Mouse (Mus musculus): Measurements from ENCODE around the gene Ptpn23. TPM values are rescaled to one million over a fixed set of nuclear protein-coding genes. Genes with fewer than 3 reads are reported as not detected.
"Not testable (repeated sequence)": the region's sequence is repeated elsewhere in the genome, so short reads cannot be mapped to it uniquely, and the experiment has no call there.

The Ptpn23 gene
- polyA plus RNA-seq, 1 experiment from 2014 or later = 18.5 TPM

DNA sequence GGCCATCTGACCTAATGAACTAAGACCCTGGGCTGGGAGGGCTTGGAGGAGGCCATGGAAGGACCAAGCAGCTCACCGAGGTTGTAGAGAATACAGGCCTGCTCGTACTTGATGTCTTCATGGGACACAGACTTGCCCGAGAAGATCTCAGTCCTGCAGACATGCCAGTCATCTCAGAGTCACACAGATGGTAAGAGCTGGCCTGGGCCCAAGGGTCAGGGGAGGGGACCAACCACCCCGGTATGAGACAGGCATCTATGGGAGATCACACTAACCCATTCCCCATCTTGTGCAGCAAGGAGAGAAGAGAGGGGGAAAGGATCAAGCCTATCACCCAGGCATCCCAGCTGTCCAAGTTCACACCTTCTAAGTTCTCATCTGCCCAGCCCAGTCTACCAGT, 14.7 kb downstream of the Ptpn23 start:
- Histone ChIP-seq H3K4me2 (replicated peaks; ENCODE audit: low read depth, low read length) (no peak overlapping the region), H3K9me3 (ENCODE audit: control insufficient read depth, low read length) (no peaks in the 10 kb centered on the region), H3K27ac (ENCODE audit: low read depth, low read length) (no peak overlapping the region), H3K36me3 (ENCODE audit: control insufficient read depth, insufficient read depth, low read length) (peaks cover 10% of the 10 kb centered on the region), H3K27me3 (ENCODE audit: control insufficient read depth, insufficient read depth, low read length) (no peaks in the 10 kb centered on the region), H3K4me1 (replicated peaks; ENCODE audit: control insufficient read depth, insufficient read depth, low read length) (no peaks in the 10 kb centered on the region), H3K9ac (ENCODE audit: low read depth, low read length) (no peak overlapping the region), H3K4me3 (ENCODE audit: low read depth, low read length) (no peak overlapping the region)
- DNase-seq (ENCODE audit: low spot score) (no peak), ATAC-seq (ENCODE audit: low FRiP score) (no peak)
- WGBS = 90% methylated on average over 4 of the region's 4 CpGs

DNA sequence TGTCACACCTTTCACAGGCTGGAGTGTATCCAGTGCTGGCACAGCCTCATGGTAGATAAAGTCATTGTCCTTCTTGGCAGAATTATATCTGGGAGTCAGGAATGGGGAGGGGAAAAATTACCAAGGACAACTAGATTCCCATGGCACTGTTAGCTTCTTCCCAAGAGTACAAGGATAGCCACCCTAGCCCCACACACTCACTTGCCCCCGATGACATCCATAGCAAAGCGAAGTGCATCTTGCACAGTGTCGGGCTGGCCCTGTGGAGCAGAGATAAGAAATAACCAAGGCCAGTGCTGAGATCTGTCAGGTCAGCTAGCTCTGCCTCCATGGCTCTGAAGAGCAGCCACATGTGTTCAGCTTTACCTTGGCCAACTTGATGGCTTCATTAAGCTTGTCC, 17.2 kb downstream of the Ptpn23 start:
- peaks cover 17% of the 10 kb centered on the region for H3K36me3 ChIP-seq (ENCODE audit: control insufficient read depth, insufficient read depth, low read length)
- 89% methylated on average over 3 of the region's 3 CpGs for WGBS
- ATAC-seq (ENCODE audit: low FRiP score) = no peak

GRCm38 (mm10) chr9:110388011-110388410, 20.0 kb downstream of the Ptpn23 start:
- no peaks in the 10 kb centered on the region for H3K9me3 ChIP-seq (ENCODE audit: control insufficient read depth, low read length)
- no peak overlapping the region for H3K4me2 ChIP-seq (replicated peaks; ENCODE audit: low read depth, low read length)
- no peak overlapping the region for H3K27ac ChIP-seq (ENCODE audit: low read depth, low read length)
- DNase-seq (ENCODE audit: low spot score) (no peak), ATAC-seq (ENCODE audit: low FRiP score) (no peak)
- H3K27me3 ChIP-seq (ENCODE audit: control insufficient read depth, insufficient read depth, low read length) = no peaks in the 10 kb centered on the region
- no peak overlapping the region for H3K4me3 ChIP-seq (ENCODE audit: low read depth, low read length)
- WGBS = 94% methylated on average over 7 of the region's 7 CpGs
- peaks cover 23% of the 10 kb centered on the region for H3K36me3 ChIP-seq (ENCODE audit: control insufficient read depth, insufficient read depth, low read length)
- H3K9ac ChIP-seq (ENCODE audit: low read depth, low read length) = no peak overlapping the region
- H3K4me1 ChIP-seq (replicated peaks; ENCODE audit: control insufficient read depth, insufficient read depth, low read length) = no peaks in the 10 kb centered on the region

More for the DNA sequence above, 17.2 kb downstream of the Ptpn23 start:
- H3K9me3 ChIP-seq (ENCODE audit: control insufficient read depth, low read length) = no peaks in the 10 kb centered on the region
- H3K27me3 ChIP-seq (ENCODE audit: control insufficient read depth, insufficient read depth, low read length) = no peaks in the 10 kb centered on the region
- no peak overlapping the region for H3K27ac ChIP-seq (ENCODE audit: low read depth, low read length)
- no peak overlapping the region for H3K9ac ChIP-seq (ENCODE audit: low read depth, low read length)
- no peak for DNase-seq (ENCODE audit: low spot score)
- no peak overlapping the region for H3K4me3 ChIP-seq (ENCODE audit: low read depth, low read length)
- no peaks in the 10 kb centered on the region for H3K4me1 ChIP-seq (replicated peaks; ENCODE audit: control insufficient read depth, insufficient read depth, low read length)
- H3K4me2 ChIP-seq (replicated peaks; ENCODE audit: low read depth, low read length) = no peak overlapping the region

GRCm38 (mm10) chr9:110384369-110384929, 23.6 kb downstream of the Ptpn23 start:
- H3K4me1 ChIP-seq (replicated peaks; ENCODE audit: control insufficient read depth, insufficient read depth, low read length) = no peaks in the 10 kb centered on the region
- H3K9me3 ChIP-seq (ENCODE audit: control insufficient read depth, low read length) = no peaks in the 10 kb centered on the region
- H3K36me3 ChIP-seq (ENCODE audit: control insufficient read depth, insufficient read depth, low read length) = peaks cover 20% of the 10 kb centered on the region
- H3K4me2 ChIP-seq (replicated peaks; ENCODE audit: low read depth, low read length) = no peak overlapping the region
- no peak overlapping the region for H3K27ac ChIP-seq (ENCODE audit: low read depth, low read length)
- H3K27me3 ChIP-seq (ENCODE audit: control insufficient read depth, insufficient read depth, low read length) = no peaks in the 10 kb centered on the region
- ATAC-seq (ENCODE audit: low FRiP score) (no peak), DNase-seq (ENCODE audit: low spot score) (no peak)
- 90% methylated on average over 7 of the region's 7 CpGs for WGBS
- H3K9ac ChIP-seq (ENCODE audit: low read depth, low read length) = no peak overlapping the region
- no peak overlapping the region for H3K4me3 ChIP-seq (ENCODE audit: low read depth, low read length)

- whole genome bisulfite sequencing = 89% methylated on average over 12 of the region's 12 CpGs
- H3K27me3 ChIP-seq (ENCODE audit: control insufficient read depth, insufficient read depth, low read length) = no peaks in the 10 kb centered on the region
- H3K36me3 ChIP-seq (ENCODE audit: control insufficient read depth, insufficient read depth, low read length) = peaks cover 11% of the 10 kb centered on the region
Measured at GRCm38 (mm10) chr9:110381292-110381691, 26.7 kb downstream of the Ptpn23 start.

DNA sequence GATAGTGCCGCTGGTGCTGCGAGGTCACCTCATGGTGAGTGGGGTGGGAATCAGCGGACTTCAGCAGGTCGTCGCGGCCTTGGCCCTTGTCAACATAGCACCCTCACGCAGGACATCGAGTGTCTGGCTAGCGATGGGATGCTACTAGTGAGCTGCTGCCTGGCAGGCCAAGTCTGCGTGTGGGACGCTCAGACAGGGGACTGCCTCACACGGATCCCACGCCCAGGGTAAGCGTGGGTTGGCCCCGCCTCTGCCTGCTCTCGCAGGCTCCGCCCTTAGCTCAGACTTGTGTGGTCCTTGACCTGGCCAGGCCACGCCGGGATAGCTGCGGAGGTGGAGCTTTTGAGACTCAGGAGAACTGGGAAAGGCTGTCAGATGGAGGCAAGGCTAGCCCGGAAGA, 27.4 kb downstream of the Ptpn23 start:
- Histone ChIP-seq H3K36me3 (ENCODE audit: control insufficient read depth, insufficient read depth, low read length) (peaks cover 11% of the 10 kb centered on the region), H3K9ac (ENCODE audit: low read depth, low read length) (no peak overlapping the region), H3K4me2 (replicated peaks; ENCODE audit: low read depth, low read length) (no peak overlapping the region), H3K4me3 (ENCODE audit: low read depth, low read length) (no peak overlapping the region), H3K27ac (ENCODE audit: low read depth, low read length) (no peak overlapping the region), H3K27me3 (ENCODE audit: control insufficient read depth, insufficient read depth, low read length) (no peaks in the 10 kb centered on the region), H3K9me3 (ENCODE audit: control insufficient read depth, low read length) (no peaks in the 10 kb centered on the region), H3K4me1 (replicated peaks; ENCODE audit: control insufficient read depth, insufficient read depth, low read length) (no peaks in the 10 kb centered on the region)
- DNase-seq (ENCODE audit: low spot score) (no peak), ATAC-seq (ENCODE audit: low FRiP score) (0 out of 2 replicates have a peak, but pooled peaks have one; percentile 49)
- WGBS = 45% methylated on average over 21 of the region's 21 CpGs

More at GRCm38 (mm10) chr9:110381292-110381691, 26.7 kb downstream of the Ptpn23 start:
- Histone ChIP-seq H3K9me3 (ENCODE audit: control insufficient read depth, low read length) (no peaks in the 10 kb centered on the region), H3K27ac (ENCODE audit: low read depth, low read length) (no peak overlapping the region), H3K4me3 (ENCODE audit: low read depth, low read length) (no peak overlapping the region), H3K4me2 (replicated peaks; ENCODE audit: low read depth, low read length) (no peak overlapping the region), H3K4me1 (replicated peaks; ENCODE audit: control insufficient read depth, insufficient read depth, low read length) (no peaks in the 10 kb centered on the region), H3K9ac (ENCODE audit: low read depth, low read length) (no peak overlapping the region)
- no peak for ATAC-seq (ENCODE audit: low FRiP score)
- DNase-seq (ENCODE audit: low spot score) = no peak

DNA sequence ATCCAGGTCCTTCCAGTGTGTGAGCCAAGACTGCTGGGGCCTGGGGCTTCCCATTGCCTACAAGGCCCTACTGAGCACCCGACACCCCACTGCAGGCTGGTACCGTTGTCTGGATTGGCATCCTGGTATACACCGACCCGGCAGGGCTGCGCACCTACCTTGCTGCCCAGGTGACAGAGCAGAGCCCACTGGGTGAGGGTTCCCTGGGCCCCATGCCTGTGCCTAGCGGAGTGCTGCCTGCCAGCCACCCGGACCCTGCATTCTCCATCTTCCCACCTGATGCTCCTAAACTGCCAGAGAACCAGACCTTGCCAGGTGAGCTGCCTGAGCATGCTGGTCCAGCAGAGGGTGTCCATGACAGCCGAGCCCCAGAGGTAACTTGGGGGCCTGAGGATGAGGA, 28.7 kb downstream of the Ptpn23 start:
- ATAC-seq (ENCODE audit: low FRiP score) = no peak
- Histone ChIP-seq H3K9me3 (ENCODE audit: control insufficient read depth, low read length) (no peaks in the 10 kb centered on the region), H3K36me3 (ENCODE audit: control insufficient read depth, insufficient read depth, low read length) (peaks cover 10% of the 10 kb centered on the region), H3K9ac (ENCODE audit: low read depth, low read length) (no peak overlapping the region), H3K27me3 (ENCODE audit: control insufficient read depth, insufficient read depth, low read length) (no peaks in the 10 kb centered on the region), H3K4me2 (replicated peaks; ENCODE audit: low read depth, low read length) (no peak overlapping the region), H3K4me3 (ENCODE audit: low read depth, low read length) (no peak overlapping the region), H3K27ac (ENCODE audit: low read depth, low read length) (no peak overlapping the region), H3K4me1 (replicated peaks; ENCODE audit: control insufficient read depth, insufficient read depth, low read length) (no peaks in the 10 kb centered on the region)
- DNase-seq (ENCODE audit: low spot score) = no peak
- WGBS = 93% methylated on average over 8 of the region's 8 CpGs

- not testable (repeated sequence) for H3K36me3 ChIP-seq (ENCODE audit: control insufficient read depth, insufficient read depth, low read length); H3K27ac ChIP-seq (ENCODE audit: low read depth, low read length); H3K4me3 ChIP-seq (ENCODE audit: low read depth, low read length); H3K9ac ChIP-seq (ENCODE audit: low read depth, low read length); H3K4me2 ChIP-seq (replicated peaks; ENCODE audit: low read depth, low read length); ATAC-seq (ENCODE audit: low FRiP score); H3K9me3 ChIP-seq (ENCODE audit: control insufficient read depth, low read length); H3K4me1 ChIP-seq (replicated peaks; ENCODE audit: control insufficient read depth, insufficient read depth, low read length); H3K27me3 ChIP-seq (ENCODE audit: control insufficient read depth, insufficient read depth, low read length); DNase-seq (ENCODE audit: low spot score)
- WGBS = 95% methylated on average over 14 of the region's 15 CpGs
Measured at GRCm38 (mm10) chr9:110377655-110378054, 30.4 kb downstream of the Ptpn23 start.

DNA sequence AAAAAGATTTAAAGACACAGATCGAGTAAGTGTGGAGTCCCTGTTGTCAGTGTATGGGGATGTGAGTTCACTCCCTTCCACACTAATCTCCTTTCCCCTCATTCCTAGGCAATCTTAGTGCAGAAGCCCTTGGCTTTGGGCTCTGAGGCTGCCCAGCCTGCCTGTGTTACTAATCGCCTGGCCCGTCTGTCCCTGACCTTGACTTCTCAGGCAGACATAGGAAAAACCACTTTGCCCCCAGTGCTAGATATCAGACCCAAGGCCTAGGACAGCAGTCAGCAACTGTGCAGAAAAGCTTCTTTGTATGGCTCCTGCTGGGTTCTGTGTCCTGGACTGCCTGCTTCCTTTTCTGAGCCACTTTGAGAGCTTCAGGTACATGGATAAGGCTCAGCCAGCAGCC, 32.3 kb downstream of the Ptpn23 start:
- peaks cover 5% of the 10 kb centered on the region; the same call in 1 of the 2 replicates for H3K36me3 ChIP-seq (ENCODE audit: control insufficient read depth, insufficient read depth, low read length)
- no peak for DNase-seq (ENCODE audit: low spot score)
- 92% methylated on average over 3 of the region's 3 CpGs for WGBS

More for the DNA sequence above, 32.3 kb downstream of the Ptpn23 start:
- Histone ChIP-seq H3K4me1 (replicated peaks; ENCODE audit: control insufficient read depth, insufficient read depth, low read length) (no peaks in the 10 kb centered on the region), H3K9ac (ENCODE audit: low read depth, low read length) (no peak overlapping the region), H3K9me3 (ENCODE audit: control insufficient read depth, low read length) (no peaks in the 10 kb centered on the region), H3K4me2 (replicated peaks; ENCODE audit: low read depth, low read length) (no peak overlapping the region), H3K27me3 (ENCODE audit: control insufficient read depth, insufficient read depth, low read length) (no peaks in the 10 kb centered on the region), H3K27ac (ENCODE audit: low read depth, low read length) (no peak overlapping the region), H3K4me3 (ENCODE audit: low read depth, low read length) (no peak overlapping the region)
- ATAC-seq (ENCODE audit: low FRiP score) = no peak

All from hindbrain, embryonic 11.5 days (tissue).